Mouse (Mus musculus): Measurements from ENCODE around the gene Nelfb. TPM values are rescaled to one million over a fixed set of nuclear protein-coding genes. Genes with fewer than 3 reads are reported as not detected.

Gene Nelfb
- total RNA-seq, 2 experiments from 2014 or later = 55.1 to 58.1 TPM

GRCm38 (mm10) chr2:25230581-25230980, 19.3 kb upstream of the Nelfb start:
- DNase-seq = no peak

- no peak for DNase-seq
These were observed 18.3 kb upstream of the Nelfb start for GRCm38 (mm10) chr2:25229582-25229981.

GRCm38 (mm10) chr2:25228995-25229530, 17.8 kb upstream of the Nelfb start:
- DNase-seq = no peak

- DNase-seq = peak; percentile 84 to 85
These were observed 17.2 kb upstream of the Nelfb start for GRCm38 (mm10) chr2:25228431-25228889.

GRCm38 (mm10) chr2:25227406-25227805, 16.1 kb upstream of the Nelfb start:
- DNase-seq = no peak

- DNase-seq = peak; percentile 55 to 68
These were observed 15.6 kb upstream of the Nelfb start for GRCm38 (mm10) chr2:25226864-25227263.

- no peak for DNase-seq
These were observed 14.6 kb upstream of the Nelfb start for GRCm38 (mm10) chr2:25225811-25226379.

GRCm38 (mm10) chr2:25224766-25225752, 13.8 kb upstream of the Nelfb start:
- DNase-seq = peak; percentile 98 to 99

GRCm38 (mm10) chr2:25224492-25224765, 13.1 kb upstream of the Nelfb start, which contains the start of gene Tubb4b:
Gene Tubb4b (minus strand): TSS chr2:25224702.
- DNase-seq = no peak

- peak in 1 of 2 experiments; percentile 72 for DNase-seq
These were observed 12.6 kb upstream of the Nelfb start for GRCm38 (mm10) chr2:25223681-25224491.

GRCm38 (mm10) chr2:25221331-25221772, 10.1 kb upstream of the Nelfb start:
- no peak for DNase-seq

- DNase-seq = no peak
These were observed 7.2 kb upstream of the Nelfb start, which contains the start of gene Fam166a for GRCm38 (mm10) chr2:25218445-25218844. Gene Fam166a (plus strand): TSS chr2:25218745.

GRCm38 (mm10) chr2:25217666-25218065, 6.4 kb upstream of the Nelfb start:
- DNase-seq = no peak

GRCm38 (mm10) chr2:25214444-25214843, 3.2 kb upstream of the Nelfb start, which contains the start of gene Stpg3:
Gene Stpg3 (minus strand): TSS chr2:25214637.
- DNase-seq = no peak

GRCm38 (mm10) chr2:25213266-25213865, 2.1 kb upstream of the Nelfb start:
- DNase-seq = no peak

GRCm38 (mm10) chr2:25210686-25211085, 603 bp downstream of the Nelfb start:
- DNase-seq = no peak

- no peak for DNase-seq
These were observed 3.7 kb downstream of the Nelfb start for GRCm38 (mm10) chr2:25207593-25207992.

- DNase-seq = no peak
These were observed 7.6 kb downstream of the Nelfb start for GRCm38 (mm10) chr2:25203631-25204214.

- DNase-seq = no peak
These were observed 10.7 kb downstream of the Nelfb start for GRCm38 (mm10) chr2:25200631-25201030.

- DNase-seq = no peak
These were observed 13.3 kb downstream of the Nelfb start for GRCm38 (mm10) chr2:25197946-25198345.

GRCm38 (mm10) chr2:25197191-25197590, 14.1 kb downstream of the Nelfb start:
- no peak for DNase-seq
